Mouse (Mus musculus) midbrain, embryonic 12.5 days (tissue): ENCODE measurements around the gene Adamtsl5. TPM values are rescaled to one million over a fixed set of nuclear protein-coding genes. Genes with fewer than 3 reads are reported as not detected.
"Not testable (repeated sequence)": the region's sequence is repeated elsewhere in the genome, so short reads cannot be mapped to it uniquely, and the experiment has no call there.

Experiments used
- ATAC-seq: fragments of 200-750 bp; cut with Nextera tagmentation; 2 replicates; pipeline ENCODE4 v1.8.0; 2017; ENCODE audit warnings: low read depth, moderate TSS enrichment, moderate library complexity; ENCODE audit not compliant: low FRiP score
- H3K27ac ChIP-seq: fragments of 300-500 bp; sonication (generic); replicated peaks from 2 replicates; pipeline ENCODE4 v1.5.1; 2016; ENCODE audit warnings: mild to moderate bottlenecking
- H3K27me3 ChIP-seq: fragments of 300-500 bp; sonication (generic); 2 replicates; pipeline ENCODE4 v1.6.1; 2016; ENCODE audit warnings: mild to moderate bottlenecking
- H3K36me3 ChIP-seq: fragments of 300-500 bp; sonication (generic); 2 replicates; pipeline ENCODE4 v1.6.1; 2016
- H3K4me1 ChIP-seq: fragments of 300-500 bp; sonication (generic); 2 replicates; pipeline ENCODE4 v1.6.1; 2016
- H3K4me2 ChIP-seq: fragments of 300-500 bp; sonication (generic); replicated peaks from 2 replicates; pipeline ENCODE4 v1.6.1; 2016; ENCODE audit warnings: mild to moderate bottlenecking, moderate library complexity
- H3K4me3 ChIP-seq: fragments of 300-500 bp; sonication (generic); 2 replicates; pipeline ENCODE4 v1.5.1; 2016; ENCODE audit warnings: mild to moderate bottlenecking
- H3K9ac ChIP-seq: fragments of 300-500 bp; sonication (generic); replicated peaks from 2 replicates; pipeline ENCODE4 v1.6.1; 2016; ENCODE audit warnings: mild to moderate bottlenecking, moderate library complexity
- H3K9me3 ChIP-seq: fragments of 300-500 bp; sonication (generic); 2 replicates; pipeline ENCODE4 v1.6.1; 2016; ENCODE audit warnings: mild to moderate bottlenecking
- WGBS: fragments of 180-500 bp; shearing (Covaris S2); methylation state at CpG from one replicate; pipeline ENCODE4 v1.1.7; 2016; 5-methylcytosine and 5-hydroxymethylcytosine counted together
- polyA plus RNA-seq: library from polyadenylated mRNA; unstranded; fragments of >200 nt; fragmentation: Nextera tagmentation; extraction: Ambion mirVana; gene quantifications from 2 replicates; pipeline ENCODE4 v1.2.1, GENCODE M21; 2016

Gene Adamtsl5
- polyA plus RNA-seq, 1 experiment from 2014 or later, result 0.79 TPM

GRCm38 (mm10) chr10:80352727-80353126, 4.5 kb upstream of the Adamtsl5 start:
- H3K27ac ChIP-seq, result no peak overlapping the region
- peaks cover 99% of the 10 kb centered on the region for H3K27me3 ChIP-seq
- no peak for ATAC-seq
- H3K36me3 ChIP-seq, result no peaks in the 10 kb centered on the region
- H3K9ac ChIP-seq, result no peak overlapping the region
- no peak overlapping the region for H3K4me2 ChIP-seq
- H3K4me1 ChIP-seq, result peaks cover 26% of the 10 kb centered on the region
- WGBS, result 72% methylated on average over 8 of the region's 8 CpGs
- H3K4me3 ChIP-seq, result no peak overlapping the region
- no peaks in the 10 kb centered on the region for H3K9me3 ChIP-seq

- H3K27me3 ChIP-seq, result peaks cover 99% of the 10 kb centered on the region
- peaks cover 25% of the 10 kb centered on the region for H3K4me1 ChIP-seq
- no peak overlapping the region for H3K4me3 ChIP-seq
- H3K27ac ChIP-seq, result no peak overlapping the region
- H3K9ac ChIP-seq, result no peak overlapping the region
- no peak for ATAC-seq
- H3K4me2 ChIP-seq, result no peak overlapping the region
- H3K9me3 ChIP-seq, result no peaks in the 10 kb centered on the region
- WGBS, result 16% methylated on average over 11 of the region's 11 CpGs
- no peaks in the 10 kb centered on the region for H3K36me3 ChIP-seq
Observed at GRCm38 (mm10) chr10:80351896-80352295, 3.7 kb upstream of the Adamtsl5 start.

- Histone ChIP-seq H3K27me3 (peaks cover 98% of the 10 kb centered on the region), H3K4me2 (no peak overlapping the region), H3K4me3 (no peak overlapping the region), H3K9ac (no peak overlapping the region), H3K36me3 (no peaks in the 10 kb centered on the region), H3K4me1 (peaks cover 16% of the 10 kb centered on the region), H3K27ac (no peak overlapping the region), H3K9me3 (no peaks in the 10 kb centered on the region)
- 4% methylated on average over 7 of the region's 7 CpGs for WGBS
- peak; percentile 71 for ATAC-seq
Observed at GRCm38 (mm10) chr10:80350292-80350691, 2.1 kb upstream of the Adamtsl5 start.

- Histone ChIP-seq H3K4me1 (peaks cover 21% of the 10 kb centered on the region), H3K4me3 (peak overlapping the region; percentile 20; the same call in 1 of the 2 replicates), H3K27me3 (peaks cover 98% of the 10 kb centered on the region), H3K9ac (no peak overlapping the region), H3K4me2 (peak overlapping the region; percentile 42; the same call in 1 of the 2 replicates), H3K9me3 (no peaks in the 10 kb centered on the region), H3K27ac (no peak overlapping the region), H3K36me3 (no peaks in the 10 kb centered on the region)
- WGBS, result 12% methylated on average over 26 of the region's 26 CpGs
- no peak for ATAC-seq
Observed at GRCm38 (mm10) chr10:80348981-80349380, 769 bp upstream of the Adamtsl5 start.

- H3K9me3 ChIP-seq, result no peaks in the 10 kb centered on the region
- no peak overlapping the region for H3K9ac ChIP-seq
- H3K4me2 ChIP-seq, result no peak overlapping the region
- ATAC-seq, result no peak
- H3K4me3 ChIP-seq, result no peak overlapping the region
- no peak overlapping the region for H3K27ac ChIP-seq
- H3K27me3 ChIP-seq, result peaks cover 98% of the 10 kb centered on the region
- H3K36me3 ChIP-seq, result no peaks in the 10 kb centered on the region
- H3K4me1 ChIP-seq, result peaks cover 32% of the 10 kb centered on the region
- WGBS, result 16% methylated on average over 17 of the region's 17 CpGs
Observed at GRCm38 (mm10) chr10:80347514-80347967, 671 bp downstream of the Adamtsl5 start.

GRCm38 (mm10) chr10:80345929-80346328, 2.3 kb downstream of the Adamtsl5 start:
- not testable (repeated sequence) for H3K9ac ChIP-seq, ATAC-seq, H3K4me2 ChIP-seq, H3K4me3 ChIP-seq, H3K9me3 ChIP-seq, H3K27ac ChIP-seq, H3K36me3 ChIP-seq
- Histone ChIP-seq H3K4me1 (peaks cover 42% of the 10 kb centered on the region), H3K27me3 (peaks cover 98% of the 10 kb centered on the region)
- WGBS, result 76% methylated on average over 6 of the region's 6 CpGs

GRCm38 (mm10) chr10:80345122-80345521, 3.1 kb downstream of the Adamtsl5 start:
- Histone ChIP-seq H3K27me3 (peaks cover 99% of the 10 kb centered on the region), H3K36me3 (no peaks in the 10 kb centered on the region), H3K4me3 (0 out of 2 replicates have a peak overlapping the region, but pooled peaks have one; percentile 7), H3K27ac (no peak overlapping the region), H3K4me2 (0 out of 2 replicates have a peak overlapping the region, but pooled peaks have one; percentile 17), H3K9ac (no peak overlapping the region), H3K4me1 (peaks cover 45% of the 10 kb centered on the region), H3K9me3 (no peaks in the 10 kb centered on the region)
- ATAC-seq, result no peak
- 2% methylated on average over 16 of the region's 16 CpGs for WGBS

GRCm38 (mm10) chr10:80344131-80344661, 4.0 kb downstream of the Adamtsl5 start:
- H3K36me3 ChIP-seq, result no peaks in the 10 kb centered on the region
- no peak overlapping the region for H3K9ac ChIP-seq
- no peak for ATAC-seq
- H3K27me3 ChIP-seq, result peaks cover 98% of the 10 kb centered on the region
- no peak overlapping the region for H3K4me3 ChIP-seq
- H3K27ac ChIP-seq, result no peak overlapping the region
- 44% methylated on average over 9 of the region's 9 CpGs for WGBS
- H3K4me1 ChIP-seq, result peaks cover 45% of the 10 kb centered on the region
- no peak overlapping the region for H3K4me2 ChIP-seq
- H3K9me3 ChIP-seq, result no peaks in the 10 kb centered on the region

GRCm38 (mm10) chr10:80343425-80343895, 4.8 kb downstream of the Adamtsl5 start:
- Histone ChIP-seq H3K9me3 (no peaks in the 10 kb centered on the region), H3K27ac (no peak overlapping the region), H3K4me1 (peaks cover 38% of the 10 kb centered on the region), H3K4me2 (peak overlapping the region; percentile 53), H3K4me3 (peak overlapping the region; percentile 33), H3K9ac (0 out of 2 replicates have a peak overlapping the region, but pooled peaks have one; percentile 11), H3K36me3 (no peaks in the 10 kb centered on the region), H3K27me3 (peaks cover 93% of the 10 kb centered on the region)
- peak; percentile 28 for ATAC-seq
- WGBS, result 27% methylated on average over 13 of the region's 13 CpGs

GRCm38 (mm10) chr10:80342749-80343424, 5.3 kb downstream of the Adamtsl5 start:
- 0 out of 2 replicates have a peak overlapping the region, but pooled peaks have one; percentile 39 for H3K9ac ChIP-seq
- H3K4me1 ChIP-seq, result peaks cover 33% of the 10 kb centered on the region
- H3K27ac ChIP-seq, result no peak overlapping the region
- under 1% methylated on average over 33 of the region's 33 CpGs for WGBS
- ATAC-seq, result peak; percentile 59
- H3K36me3 ChIP-seq, result no peaks in the 10 kb centered on the region
- peak overlapping the region; percentile 53 for H3K4me2 ChIP-seq
- H3K27me3 ChIP-seq, result peaks cover 92% of the 10 kb centered on the region
- H3K4me3 ChIP-seq, result peak overlapping the region; percentile 33
- no peaks in the 10 kb centered on the region for H3K9me3 ChIP-seq

- Histone ChIP-seq H3K27ac (no peak overlapping the region), H3K4me3 (peak overlapping the region; percentile 33), H3K9me3 (no peaks in the 10 kb centered on the region), H3K27me3 (peaks cover 86% of the 10 kb centered on the region), H3K4me1 (peaks cover 30% of the 10 kb centered on the region), H3K4me2 (peak overlapping the region; percentile 53), H3K36me3 (no peaks in the 10 kb centered on the region), H3K9ac (no peak overlapping the region)
- 2% methylated on average over 26 of the region's 26 CpGs for WGBS
- 0 out of 2 replicates have a peak, but pooled peaks have one; percentile 5 for ATAC-seq
Observed at GRCm38 (mm10) chr10:80342305-80342748, 5.9 kb downstream of the Adamtsl5 start.
